Mouse (Mus musculus): ENCODE measurements around the gene Bcr. TPM values are rescaled to one million over a fixed set of nuclear protein-coding genes. Genes with fewer than 3 reads are reported as not detected.
A peak's percentile ranks its signal among the peaks of the same experiment; 100 is the strongest.

Gene Bcr
- polyA plus RNA-seq, 1 experiment from 2014 or later = 11.5 TPM

DNA sequence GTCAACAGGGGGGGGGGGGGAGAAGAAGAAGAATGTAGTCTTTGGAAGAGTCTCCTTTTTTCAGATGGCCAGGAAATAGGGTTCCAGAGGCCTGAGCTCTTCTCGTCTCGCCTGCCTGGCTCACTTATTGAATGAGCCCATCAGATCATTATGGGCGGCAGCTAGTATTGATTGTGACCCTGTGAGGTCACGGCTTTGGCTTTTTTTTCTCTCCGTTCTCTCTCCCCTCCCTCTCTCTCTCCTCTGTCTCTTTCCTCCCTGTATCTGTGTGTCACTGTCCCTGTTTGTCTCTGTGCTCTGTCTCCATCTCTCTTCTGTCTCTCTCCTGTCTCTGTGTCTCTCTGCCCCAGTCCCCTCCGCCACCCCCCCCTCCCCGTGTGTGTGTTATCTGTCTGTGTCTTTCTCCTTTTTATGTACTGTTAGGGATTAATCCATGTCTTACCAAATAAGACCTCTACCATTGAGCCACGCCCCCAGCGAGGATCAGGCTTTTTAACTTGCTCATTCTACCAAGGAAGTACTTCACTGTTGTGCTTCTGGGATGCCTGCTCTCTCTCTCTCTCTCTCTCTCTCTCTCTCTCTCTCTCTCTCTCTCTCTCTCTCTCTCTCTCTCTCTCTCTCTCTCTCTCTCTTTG is 1.5 kb upstream of the Bcr start:
- ATAC-seq (ENCODE audit: low FRiP score, low read depth) = no peak
- Histone ChIP-seq H3K9ac (no peak overlapping the region), H3K36me3 (no peaks in the 10 kb centered on the region), H3K27ac (no peak overlapping the region), H3K9me3 (no peaks in the 10 kb centered on the region), H3K4me3 (no peak overlapping the region; the same call in 1 of the 2 replicates), H3K4me1 (peaks cover 48% of the 10 kb centered on the region), H3K4me2 (replicated peaks) (peak overlapping the region; percentile 84), H3K27me3 (replicated peaks) (no peaks in the 10 kb centered on the region)
- WGBS = 24% methylated on average over 9 of the region's 9 CpGs

GRCm38 (mm10) chr10:75059396-75059795 is 996 bp upstream of the Bcr start:
- Histone ChIP-seq H3K4me2 (replicated peaks) (peak overlapping the region; percentile 84), H3K4me1 (peaks cover 53% of the 10 kb centered on the region), H3K4me3 (peak overlapping the region; percentile 88; the same call in 1 of the 2 replicates), H3K27me3 (replicated peaks) (no peaks in the 10 kb centered on the region), H3K27ac (no peak overlapping the region), H3K9ac (no peak overlapping the region), H3K36me3 (no peaks in the 10 kb centered on the region), H3K9me3 (no peaks in the 10 kb centered on the region)
- ATAC-seq (ENCODE audit: low FRiP score, low read depth) = no peak; the same call in 1 of the 2 replicates
- WGBS = 1% methylated on average over 11 of the region's 11 CpGs

- peak; percentile 27 for ATAC-seq (ENCODE audit: low FRiP score, low read depth)
- Histone ChIP-seq H3K9me3 (no peaks in the 10 kb centered on the region), H3K4me3 (peak overlapping the region; percentile 88), H3K27me3 (replicated peaks) (no peaks in the 10 kb centered on the region), H3K4me2 (replicated peaks) (peak overlapping the region; percentile 84), H3K4me1 (peaks cover 63% of the 10 kb centered on the region), H3K36me3 (0 out of 2 replicates have a peak, but pooled peaks cover 4% of the 10 kb centered on the region), H3K9ac (peak overlapping the region; percentile 89), H3K27ac (peak overlapping the region; percentile 68; the same call in 1 of the 2 replicates)
- under 1% methylated on average over 47 of the region's 48 CpGs for WGBS
Observed at GRCm38 (mm10) chr10:75060843-75061235, 447 bp downstream of the Bcr start.

GRCm38 (mm10) chr10:75061341-75062188 is 1.2 kb downstream of the Bcr start:
- peak overlapping the region; percentile 84 for H3K4me2 ChIP-seq (replicated peaks)
- 0 out of 2 replicates have a peak overlapping the region, but pooled peaks have one; percentile 68 for H3K27ac ChIP-seq
- no peak for ATAC-seq (ENCODE audit: low FRiP score, low read depth)
- 2% methylated on average over 71 of the region's 71 CpGs for WGBS
- no peaks in the 10 kb centered on the region for H3K27me3 ChIP-seq (replicated peaks)
- H3K9ac ChIP-seq = peak overlapping the region; percentile 89
- 0 out of 2 replicates have a peak, but pooled peaks cover 6% of the 10 kb centered on the region for H3K36me3 ChIP-seq
- peak overlapping the region; percentile 88 for H3K4me3 ChIP-seq
- H3K4me1 ChIP-seq = peaks cover 58% of the 10 kb centered on the region
- no peaks in the 10 kb centered on the region for H3K9me3 ChIP-seq

DNA sequence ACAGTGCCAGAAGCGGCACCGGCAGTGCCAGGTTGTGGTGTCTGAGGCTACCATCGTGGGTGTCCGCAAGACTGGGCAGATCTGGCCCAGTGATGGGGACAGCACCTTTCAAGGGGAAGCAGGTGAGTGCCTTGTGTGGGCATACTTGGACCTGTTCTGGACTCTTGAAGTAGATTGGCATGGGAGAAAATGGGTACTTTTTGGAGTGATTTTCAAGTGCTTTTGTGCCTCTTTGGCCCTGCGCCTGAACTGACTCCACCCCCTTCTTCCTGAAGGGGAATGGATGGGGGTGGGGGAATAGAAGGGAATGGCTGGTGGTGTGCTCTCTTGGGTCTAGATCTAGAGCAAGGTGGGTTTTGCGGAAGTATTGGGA is 1.8 kb downstream of the Bcr start:
- peaks cover 58% of the 10 kb centered on the region for H3K4me1 ChIP-seq
- 23% methylated on average over 6 of the region's 6 CpGs for WGBS

GRCm38 (mm10) chr10:75062621-75063020 is 2.2 kb downstream of the Bcr start:
- peaks cover 62% of the 10 kb centered on the region for H3K4me1 ChIP-seq
- H3K4me2 ChIP-seq (replicated peaks) = peak overlapping the region; percentile 84
- H3K9ac ChIP-seq = peak overlapping the region; percentile 35; the same call in 1 of the 2 replicates
- H3K27ac ChIP-seq = no peak overlapping the region
- H3K36me3 ChIP-seq = 0 out of 2 replicates have a peak, but pooled peaks cover 8% of the 10 kb centered on the region
- no peaks in the 10 kb centered on the region for H3K9me3 ChIP-seq
- 50% methylated on average over 6 of the region's 6 CpGs for WGBS
- no peak for ATAC-seq (ENCODE audit: low FRiP score, low read depth)
- H3K4me3 ChIP-seq = peak overlapping the region; percentile 88
- no peaks in the 10 kb centered on the region for H3K27me3 ChIP-seq (replicated peaks)

More for the DNA sequence above, 1.8 kb downstream of the Bcr start:
- Histone ChIP-seq H3K4me2 (replicated peaks) (peak overlapping the region; percentile 84), H3K27ac (no peak overlapping the region), H3K4me3 (peak overlapping the region; percentile 88), H3K27me3 (replicated peaks) (no peaks in the 10 kb centered on the region), H3K9me3 (no peaks in the 10 kb centered on the region), H3K9ac (peak overlapping the region; percentile 89), H3K36me3 (0 out of 2 replicates have a peak, but pooled peaks cover 8% of the 10 kb centered on the region)
- no peak for ATAC-seq (ENCODE audit: low FRiP score, low read depth)

- Histone ChIP-seq H3K9ac (peak overlapping the region; percentile 35; the same call in 1 of the 2 replicates), H3K27me3 (replicated peaks) (no peaks in the 10 kb centered on the region), H3K9me3 (no peaks in the 10 kb centered on the region), H3K36me3 (0 out of 2 replicates have a peak, but pooled peaks cover 8% of the 10 kb centered on the region), H3K4me2 (replicated peaks) (peak overlapping the region; percentile 84), H3K4me3 (peak overlapping the region; percentile 88), H3K27ac (no peak overlapping the region), H3K4me1 (peaks cover 66% of the 10 kb centered on the region)
- ATAC-seq (ENCODE audit: low FRiP score, low read depth) = no peak
- 81% methylated on average over 12 of the region's 12 CpGs for WGBS
Observed at GRCm38 (mm10) chr10:75063301-75063965, 3.0 kb downstream of the Bcr start.

GRCm38 (mm10) chr10:75065691-75066090 is 5.3 kb downstream of the Bcr start:
- H3K9me3 ChIP-seq = no peaks in the 10 kb centered on the region
- H3K9ac ChIP-seq = no peak overlapping the region
- H3K4me2 ChIP-seq (replicated peaks) = peak overlapping the region; percentile 84
- no peaks in the 10 kb centered on the region for H3K27me3 ChIP-seq (replicated peaks)
- 81% methylated on average over 6 of the region's 6 CpGs for WGBS
- H3K36me3 ChIP-seq = 0 out of 2 replicates have a peak, but pooled peaks cover 8% of the 10 kb centered on the region
- H3K27ac ChIP-seq = no peak overlapping the region
- ATAC-seq (ENCODE audit: low FRiP score, low read depth) = no peak
- peaks cover 65% of the 10 kb centered on the region for H3K4me1 ChIP-seq
- H3K4me3 ChIP-seq = no peak overlapping the region

DNA sequence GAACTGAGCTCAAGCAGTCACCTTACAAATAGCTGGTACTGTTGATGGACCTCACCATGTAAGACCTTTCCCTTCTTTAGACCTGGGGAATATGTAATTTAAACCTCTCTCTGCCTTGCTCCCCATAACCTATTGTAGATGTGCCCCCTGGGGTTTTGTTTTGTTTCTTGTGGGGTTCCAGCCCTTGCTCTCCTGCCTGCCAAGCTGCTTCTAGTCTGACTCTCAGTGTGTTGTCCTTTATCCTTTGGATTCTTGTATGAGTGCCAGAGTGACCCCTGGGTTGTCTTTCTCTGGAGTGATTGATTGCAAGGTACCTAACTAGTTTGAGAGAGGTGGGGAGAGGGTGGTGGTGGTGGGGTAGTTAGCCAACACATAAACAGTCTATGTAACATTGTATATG is 7.1 kb downstream of the Bcr start:
- no peak for ATAC-seq (ENCODE audit: low FRiP score, low read depth)

DNA sequence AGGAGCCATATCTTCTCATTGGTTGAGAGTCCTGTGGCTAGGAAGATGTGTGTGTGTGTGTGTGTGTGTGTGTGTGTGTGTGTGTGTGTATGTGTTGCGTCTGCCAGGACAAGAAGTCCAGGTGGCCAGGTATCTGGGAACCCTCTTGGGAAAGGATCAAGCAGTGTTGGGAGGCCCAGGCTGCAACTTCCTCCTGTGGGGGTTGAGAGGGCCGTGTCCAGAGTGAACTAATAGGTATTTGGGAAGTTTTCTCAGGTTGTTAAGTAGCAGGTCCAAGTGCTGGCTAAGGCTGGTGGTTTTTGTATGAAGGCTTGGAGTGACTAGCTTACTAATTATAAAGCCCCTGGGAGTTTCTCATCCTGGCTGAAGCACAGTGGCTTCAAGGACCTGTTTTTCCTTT is 7.7 kb downstream of the Bcr start:
- no peak for ATAC-seq (ENCODE audit: low FRiP score, low read depth)

More for the DNA sequence above, 7.1 kb downstream of the Bcr start:
- H3K27ac ChIP-seq = no peak overlapping the region
- no peaks in the 10 kb centered on the region for H3K27me3 ChIP-seq (replicated peaks)
- no peak overlapping the region for H3K9ac ChIP-seq
- no peak overlapping the region for H3K4me2 ChIP-seq (replicated peaks)
- peaks cover 51% of the 10 kb centered on the region for H3K4me1 ChIP-seq
- H3K36me3 ChIP-seq = 0 out of 2 replicates have a peak, but pooled peaks cover 8% of the 10 kb centered on the region
- no peak overlapping the region for H3K4me3 ChIP-seq
- no peaks in the 10 kb centered on the region for H3K9me3 ChIP-seq

GRCm38 (mm10) chr10:75068624-75069328 is 8.4 kb downstream of the Bcr start:
- H3K4me2 ChIP-seq (replicated peaks) = no peak overlapping the region
- 0 out of 2 replicates have a peak, but pooled peaks cover 8% of the 10 kb centered on the region for H3K36me3 ChIP-seq
- H3K4me1 ChIP-seq = peaks cover 38% of the 10 kb centered on the region
- no peaks in the 10 kb centered on the region for H3K9me3 ChIP-seq
- H3K27me3 ChIP-seq (replicated peaks) = no peaks in the 10 kb centered on the region
- no peak overlapping the region for H3K4me3 ChIP-seq
- ATAC-seq (ENCODE audit: low FRiP score, low read depth) = no peak
- H3K9ac ChIP-seq = no peak overlapping the region
- no peak overlapping the region for H3K27ac ChIP-seq
- 63% methylated on average over 12 of the region's 12 CpGs for WGBS

More for the DNA sequence above, 7.7 kb downstream of the Bcr start:
- no peak overlapping the region for H3K9ac ChIP-seq
- H3K9me3 ChIP-seq = no peaks in the 10 kb centered on the region
- peaks cover 45% of the 10 kb centered on the region for H3K4me1 ChIP-seq
- no peak overlapping the region for H3K4me2 ChIP-seq (replicated peaks)
- WGBS = 69% methylated on average over 2 of the region's 2 CpGs
- H3K27me3 ChIP-seq (replicated peaks) = no peaks in the 10 kb centered on the region
- no peak overlapping the region for H3K4me3 ChIP-seq
- no peak overlapping the region for H3K27ac ChIP-seq
- 0 out of 2 replicates have a peak, but pooled peaks cover 8% of the 10 kb centered on the region for H3K36me3 ChIP-seq

Measured in neural tube, embryonic 12.5 days (tissue).